Mouse (Mus musculus) CH12.LX (cell line): Measurements from ENCODE around the gene Hfe2. TPM values are rescaled to one million over a fixed set of nuclear protein-coding genes. Genes with fewer than 3 reads are reported as not detected.
A peak's percentile ranks its signal among the peaks of the same experiment; 100 is the strongest.

Experiments
- DNase-seq: peaks from one replicate; pipeline ENCODE4 v3.0.0-alpha.2; 2013; ENCODE audit errors: extremely low read depth
- H3K27ac ChIP-seq: 2 replicates; pipeline ENCODE4 v1.5.1; 2012; ENCODE audit warnings: low read depth, mild to moderate bottlenecking, control low read depth, moderate library complexity; ENCODE audit not compliant: insufficient read depth
- H3K27me3 ChIP-seq: replicated peaks from 2 replicates; pipeline ENCODE3; 2012; ENCODE audit warnings: inconsistent platforms
- H3K36me3 ChIP-seq, 2 experiments: replicated peaks in 1 of 2; 2 replicates each; pipeline versions ENCODE3 to v1.6.1; 2012; ENCODE audit warnings: inconsistent platforms in 1 of 2, low read length in 1 of 2, mild to moderate bottlenecking in 1 of 2, mixed read lengths in 1 of 2, moderate library complexity in 1 of 2; ENCODE audit not compliant: control insufficient read depth in 1 of 2, insufficient read depth in 1 of 2
- H3K4me1 ChIP-seq, 2 experiments: 2 replicates each; pipeline ENCODE4 v1.6.1; 2012; ENCODE audit warnings: inconsistent platforms in 1 of 2, moderate library complexity in 1 of 2; ENCODE audit not compliant: insufficient read depth in 2 of 2, control insufficient read depth in 1 of 2
- H3K4me2 ChIP-seq: 2 replicates; pipeline ENCODE4 v1.6.1; 2012; ENCODE audit warnings: low read depth, mild to moderate bottlenecking, control low read depth; ENCODE audit not compliant: poor library complexity, insufficient read depth, severe bottlenecking
- H3K4me3 ChIP-seq, 3 experiments: fragments of 150-350 bp in 1 of 3; sonication (generic) in 1 of 3; replicated peaks in 1 of 3; 2 replicates each; pipeline versions ENCODE3 to v1.5.1; 2011 to 2012; ENCODE audit warnings: low read depth in 2 of 3, low read length in 2 of 3, mild to moderate bottlenecking in 2 of 3, moderate library complexity in 2 of 3, control low read depth in 1 of 3, improper control_type of control experiment in 1 of 3, inconsistent platforms in 1 of 3, mixed read lengths in 1 of 3; ENCODE audit not compliant: poor library complexity in 1 of 3
- H3K79me2 ChIP-seq: replicated peaks from 2 replicates; pipeline ENCODE4 v1.6.1; 2012; ENCODE audit warnings: mild to moderate bottlenecking, moderate library complexity; ENCODE audit not compliant: control insufficient read depth, poor library complexity, insufficient read depth, severe bottlenecking; ENCODE audit errors: extremely low read depth
- H3K9ac ChIP-seq: 2 replicates; pipeline ENCODE4 v1.6.1; 2012; ENCODE audit warnings: low read depth, mild to moderate bottlenecking, control low read depth, moderate library complexity; ENCODE audit not compliant: insufficient read depth
- H3K9me3 ChIP-seq: replicated peaks from 2 replicates; pipeline ENCODE3; 2012; ENCODE audit warnings: low read length, inconsistent platforms, mixed read lengths
- CHD1 ChIP-seq: IDR thresholded peaks from 2 replicates; pipeline ENCODE4 v1.6.1; 2012; ENCODE audit warnings: low read depth, low read length, improper control_type of control experiment, inconsistent platforms
- CHD2 ChIP-seq: IDR thresholded peaks from 2 replicates; pipeline ENCODE4 v1.6.1; 2011; ENCODE audit warnings: low read length, improper control_type of control experiment
- CTCF ChIP-seq, 2 experiments: IDR thresholded peaks in 1 of 2; conservative IDR thresholded peaks in 1 of 2; 2 replicates each; pipeline ENCODE4 v1.5.1; 2011 to 2012; ENCODE audit warnings: low read depth in 2 of 2, low read length in 2 of 2, improper control_type of control experiment in 1 of 2, inconsistent platforms in 1 of 2, mild to moderate bottlenecking in 1 of 2, moderate library complexity in 1 of 2
- E2F4 ChIP-seq: IDR thresholded peaks from 2 replicates; pipeline ENCODE4 v1.6.1; 2011; ENCODE audit warnings: low read depth, low read length, improper control_type of control experiment; ENCODE audit not compliant: insufficient replicate concordance
- ELF1 ChIP-seq: IDR thresholded peaks from 2 replicates; pipeline ENCODE4 v1.6.1; 2014; ENCODE audit warnings: low read depth, mild to moderate bottlenecking, inconsistent platforms, low read length, improper control_type of control experiment
- ETS1 ChIP-seq: conservative IDR thresholded peaks from 2 replicates; pipeline ENCODE4 v1.6.1; 2012; ENCODE audit warnings: low read depth, mild to moderate bottlenecking, inconsistent platforms, low read length, improper control_type of control experiment, moderate library complexity
- GABPA ChIP-seq: IDR thresholded peaks from 2 replicates; pipeline ENCODE4 v1.6.1; 2012; ENCODE audit warnings: low read depth, low read length, improper control_type of control experiment, inconsistent platforms; ENCODE audit not compliant: insufficient replicate concordance
- HCFC1 ChIP-seq: IDR thresholded peaks from 2 replicates; pipeline ENCODE4 v1.6.1; 2012; ENCODE audit warnings: low read depth, mild to moderate bottlenecking, inconsistent platforms, low read length, improper control_type of control experiment
- IRF4 ChIP-seq: IDR thresholded peaks from 2 replicates; pipeline ENCODE4 v1.6.1; 2014; ENCODE audit warnings: low read depth, mild to moderate bottlenecking, inconsistent platforms, low read length, improper control_type of control experiment
- JUND ChIP-seq: conservative IDR thresholded peaks from 2 replicates; pipeline ENCODE4 v1.6.1; 2011; ENCODE audit warnings: low read depth, low read length, improper control_type of control experiment
- KAT2A ChIP-seq: IDR thresholded peaks from 2 replicates; pipeline ENCODE4 v1.6.1; 2012; ENCODE audit warnings: low read length, improper control_type of control experiment, inconsistent platforms; ENCODE audit not compliant: insufficient replicate concordance
- MAX ChIP-seq: IDR thresholded peaks from 2 replicates; pipeline ENCODE4 v1.6.1; 2011; ENCODE audit warnings: low read length, improper control_type of control experiment
- MAZ ChIP-seq: IDR thresholded peaks from 2 replicates; pipeline ENCODE4 v1.6.1; 2012; ENCODE audit warnings: low read depth, mild to moderate bottlenecking, inconsistent platforms, low read length, improper control_type of control experiment, moderate library complexity
- MXI1 ChIP-seq: IDR thresholded peaks from 2 replicates; pipeline ENCODE4 v1.6.1; 2011; ENCODE audit warnings: mild to moderate bottlenecking, low read depth, low read length, improper control_type of control experiment
- MYC ChIP-seq: IDR thresholded peaks from 2 replicates; pipeline ENCODE4 v1.6.1; 2011; ENCODE audit warnings: low read depth, mild to moderate bottlenecking, improper control_type of control experiment, low read length
- NRF1 ChIP-seq: IDR thresholded peaks from 2 replicates; pipeline ENCODE4 v1.6.1; 2014; ENCODE audit warnings: low read depth, mild to moderate bottlenecking, inconsistent platforms, low read length, improper control_type of control experiment, moderate library complexity
- PAX5 ChIP-seq: IDR thresholded peaks from 2 replicates; pipeline ENCODE4 v1.6.1; 2012; ENCODE audit warnings: low read length, inconsistent platforms, mixed read lengths
- POLR2A ChIP-seq: IDR thresholded peaks from 2 replicates; pipeline ENCODE4 v1.6.1; 2011; ENCODE audit warnings: low read depth, mild to moderate bottlenecking, improper control_type of control experiment, low read length
- POLR2AphosphoS2 ChIP-seq: IDR thresholded peaks from 2 replicates; pipeline ENCODE4 v1.6.1; 2011; ENCODE audit warnings: low read depth, low read length, improper control_type of control experiment
- RAD21 ChIP-seq: IDR thresholded peaks from 2 replicates; pipeline ENCODE4 v1.6.1; 2011; ENCODE audit warnings: low read depth, mild to moderate bottlenecking, low read length, improper control_type of control experiment, moderate library complexity
- SIN3A ChIP-seq: IDR thresholded peaks from 2 replicates; pipeline ENCODE4 v1.6.1; 2012; ENCODE audit warnings: low read length, improper control_type of control experiment, inconsistent platforms
- SMC3 ChIP-seq: IDR thresholded peaks from 2 replicates; pipeline ENCODE4 v1.6.1; 2011; ENCODE audit warnings: low read depth, low read length, improper control_type of control experiment
- TBP ChIP-seq: conservative IDR thresholded peaks from 2 replicates; pipeline ENCODE4 v1.6.1; 2011; ENCODE audit warnings: low read depth, low read length, improper control_type of control experiment
- TCF12 ChIP-seq: IDR thresholded peaks from 2 replicates; pipeline ENCODE4 v1.6.1; 2014; ENCODE audit warnings: low read depth, mild to moderate bottlenecking, inconsistent platforms, low read length, improper control_type of control experiment
- UBTF ChIP-seq: IDR thresholded peaks from 2 replicates; pipeline ENCODE4 v1.6.1; 2012; ENCODE audit warnings: low read depth, mild to moderate bottlenecking, inconsistent platforms, low read length, improper control_type of control experiment, moderate library complexity
- USF1 ChIP-seq: IDR thresholded peaks from 2 replicates; pipeline ENCODE4 v1.6.1; 2014; ENCODE audit warnings: low read depth, mild to moderate bottlenecking, inconsistent platforms, low read length, improper control_type of control experiment
- USF2 ChIP-seq: conservative IDR thresholded peaks from 2 replicates; pipeline ENCODE4 v1.6.1; 2011; ENCODE audit warnings: low read depth, low read length, improper control_type of control experiment
- ZC3H11A ChIP-seq: IDR thresholded peaks from 2 replicates; pipeline ENCODE4 v1.6.1; 2012; ENCODE audit warnings: low read depth, mild to moderate bottlenecking, inconsistent platforms, low read length, improper control_type of control experiment
- ZMIZ1 ChIP-seq: IDR thresholded peaks from 2 replicates; pipeline ENCODE4 v1.6.1; 2012; ENCODE audit warnings: low read depth, mild to moderate bottlenecking, inconsistent platforms, low read length, improper control_type of control experiment
- ZNF384 ChIP-seq: IDR thresholded peaks from 2 replicates; pipeline ENCODE4 v1.6.1; 2012; ENCODE audit warnings: low read depth, low read length, improper control_type of control experiment, inconsistent platforms
- dilution Hi-C: fragments of 300-500 bp; cut with MboI; formaldehyde crosslinking; loops from 2 replicates; pipeline ENCODE4 v1.14.3; 2020; ENCODE audit warnings: low sequenced_read_pairs; ENCODE audit not compliant: extremely low pct_unique_long_range_greater_than_20kb, extremely low pct_ligation_motif_present
- in situ Hi-C: fragments of 300-500 bp; cut with MboI; formaldehyde crosslinking; loops from 3 replicates; pipeline ENCODE4 v1.14.3; 2019; ENCODE audit warnings: low sequenced_read_pairs, low pct_ligation_motif_present, low pct_unique_long_range_greater_than_20kb, mixed read lengths
- polyA plus RNA-seq: library from polyadenylated mRNA; unstranded; fragments of >175 nt; gene quantifications from 2 replicates; pipeline ENCODE4 v1.2.1, GENCODE M21; 2012; ENCODE audit warnings: low read depth; ENCODE audit not compliant: insufficient read length
- total RNA-seq, 2 experiments: library from RNA; depleted of rRNA; stranded (reverse); fragments of 300-350 nt in 1 of 2; fragments of >200 nt in 1 of 2; gene quantifications; 2 replicates each; pipeline ENCODE4 v1.2.3; 2012 to 2014

The Hfe2 gene
- total and polyA plus RNA-seq, 3 experiments: not detected

DNA sequence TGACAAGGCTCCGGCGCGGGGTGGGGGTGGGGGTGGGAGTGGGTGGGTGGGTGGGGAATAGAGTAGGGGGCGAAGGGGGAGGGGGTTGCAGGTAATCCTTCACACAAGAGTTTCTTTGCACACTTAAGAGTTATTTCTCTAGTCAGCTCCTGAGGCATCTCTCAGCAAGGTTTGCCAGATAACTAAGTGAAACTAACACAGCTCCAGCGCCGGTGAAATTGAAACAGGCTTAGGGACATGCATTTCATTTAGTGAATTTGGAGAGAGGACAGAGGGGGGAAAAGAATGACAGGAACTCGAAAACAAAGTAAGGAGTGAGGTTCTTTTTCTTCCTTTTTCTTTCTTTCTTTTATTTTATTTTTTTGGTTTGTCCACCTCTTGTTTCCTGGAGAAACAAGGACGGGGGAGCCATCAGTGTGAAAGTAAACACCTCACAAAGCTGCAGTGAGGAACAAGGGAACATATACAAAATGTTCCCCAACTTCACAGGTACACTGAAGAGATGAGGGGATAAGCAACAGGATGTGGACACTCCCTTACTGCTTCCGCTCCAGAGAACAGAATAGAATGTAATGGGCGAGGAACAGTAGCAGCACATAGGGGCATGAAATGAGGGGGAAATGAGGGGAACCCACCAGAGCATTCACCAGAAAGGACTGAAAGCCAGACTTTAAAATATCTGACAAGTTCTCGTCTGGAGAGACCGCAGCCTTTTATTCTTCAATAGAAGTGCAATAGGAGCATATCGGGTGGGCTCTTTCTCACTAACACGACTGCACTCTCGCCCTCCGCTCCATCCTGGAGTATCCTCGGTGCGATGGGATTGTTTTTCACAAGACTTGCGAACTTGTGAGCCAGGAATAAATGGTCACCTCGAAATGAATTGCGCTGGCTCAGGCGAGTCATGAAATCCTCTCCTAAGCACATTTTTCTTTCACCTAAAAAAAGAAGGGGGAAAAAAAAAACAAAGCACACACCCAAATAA lies 32.0 kb downstream of the Hfe2 start:
- Histone ChIP-seq H3K9ac (peak overlapping the region; percentile 99), H3K4me2 (peak overlapping the region; percentile 90), H3K9me3 (no peaks in the 10 kb centered on the region), H3K4me3 (peak overlapping the region; percentile 60 to 77 (median 68)), H3K4me1 (peaks cover 4 to 35% of the 10 kb centered on the region in 2 experiments; a peak in 3 of 4 replicates), H3K36me3 (peaks cover 27 to 29% of the 10 kb centered on the region in 2 experiments), H3K27ac (peak overlapping the region; percentile 43), H3K79me2 (peaks cover 41% of the 10 kb centered on the region), H3K27me3 (no peaks in the 10 kb centered on the region)
- TF ChIP-seq SIN3A (0 out of 2 replicates have a peak, but pooled peaks have one; percentile 18), MAZ (0 out of 2 replicates have a peak, but pooled peaks have one; percentile 6), UBTF (no peak), TCF12 (peak; percentile 34; the same call in 1 of the 2 replicates)
- DNase-seq: no peak
- in situ Hi-C loops (no loop called here), dilution Hi-C loops (no loop called here)

DNA sequence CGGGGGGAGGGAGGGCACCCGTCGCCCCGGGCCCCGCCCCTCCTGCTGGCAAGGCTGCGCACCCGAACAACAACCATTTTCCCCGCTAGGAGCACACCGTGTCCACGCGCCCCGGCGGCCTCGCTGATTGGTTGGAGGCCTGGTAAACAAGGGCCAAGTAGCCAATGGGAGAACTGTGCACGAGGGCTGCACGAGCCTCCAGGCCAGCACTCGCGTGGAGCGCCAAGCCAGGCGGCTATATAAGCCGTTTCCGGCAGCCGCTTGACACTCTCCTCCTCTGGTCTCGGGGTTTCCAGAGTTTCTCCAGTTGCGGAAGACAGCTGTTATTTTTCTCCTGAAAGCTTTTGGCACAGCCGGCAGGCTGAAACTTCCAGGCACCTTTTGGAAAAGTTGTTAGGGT lies 32.7 kb downstream of the Hfe2 start, which contains the start of gene Txnip:
Gene Txnip (plus strand): TSS at position 264 of the 400 bp plus-strand sequence.
- peak within 1 kb of the TSS; percentile 90 for H3K4me2 ChIP-seq
- peak within 1 kb of the TSS; percentile 77 to 100 (median 78) for H3K4me3 ChIP-seq
- H3K79me2 ChIP-seq: peaks cover 41% of the 10 kb centered on the region
- H3K27ac ChIP-seq: peak within 1 kb of the TSS; percentile 98
- no peaks in the 10 kb centered on the region for H3K9me3 ChIP-seq
- in situ Hi-C loops (no loop called here), dilution Hi-C loops (no loop called here)
- peak within 1 kb of the TSS; percentile 99 for H3K9ac ChIP-seq
- H3K4me1 ChIP-seq: peaks cover 8 to 41% of the 10 kb centered on the region in 2 experiments
- peaks cover 28 to 30% of the 10 kb centered on the region in 2 experiments for H3K36me3 ChIP-seq
- no peaks in the 10 kb centered on the region for H3K27me3 ChIP-seq
- peak; percentile 99 for DNase-seq
- peak; percentile 80; the same call in 1 of the 2 replicates for TF ChIP-seq IRF4
- TF ChIP-seq POLR2A: peak; percentile 100
- peak; percentile 99 for TF ChIP-seq TBP
- TF ChIP-seq USF2: peak; percentile 23; the same call in 1 of the 2 replicates
- TF ChIP-seq E2F4: no peak
- no peak for TF ChIP-seq RAD21
- TF ChIP-seq ZC3H11A: no peak
- TF ChIP-seq MXI1: peak; percentile 100
- no peak for TF ChIP-seq MYC
- TF ChIP-seq ETS1: peak; percentile 93
- peak; percentile 50 for TF ChIP-seq HCFC1
- TF ChIP-seq TCF12: peak; percentile 95
- TF ChIP-seq PAX5: no peak
- no peak for TF ChIP-seq KAT2A
- peak; percentile 71; the same call in 1 of the 2 replicates for TF ChIP-seq MAZ
- TF ChIP-seq GABPA: no peak
- TF ChIP-seq NRF1: peak; percentile 65
- TF ChIP-seq CTCF (conservative IDR thresholded peaks at IDR 0.05 in 1 of 2, IDR thresholded peaks at IDR 0.05 in 1 of 2; ENCODE audit: low read depth in 2 of 2, low read length in 2 of 2): no peak
- TF ChIP-seq SMC3: no peak
- no peak for TF ChIP-seq JUND
- peak; percentile 98 for TF ChIP-seq SIN3A
- peak; percentile 98 for TF ChIP-seq POLR2AphosphoS2
- TF ChIP-seq CHD2: peak; percentile 95
- no peak for TF ChIP-seq CHD1
- TF ChIP-seq ZMIZ1: peak; percentile 100
- peak; percentile 95 for TF ChIP-seq ELF1
- no peak for TF ChIP-seq ZNF384
- no peak; the same call in 1 of the 2 replicates for TF ChIP-seq USF1
- TF ChIP-seq UBTF: no peak
- peak; percentile 95 for TF ChIP-seq MAX
